Mouse (Mus musculus) ES-Bruce4 (cell line): ENCODE data around the gene Atp23.

Experiments
- CTCF ChIP-seq: IDR thresholded peaks from one replicate; pipeline ENCODE4 v1.8.1; 2011; ENCODE audit warnings: low read depth, low read length
- POLR2A ChIP-seq: IDR thresholded peaks from one replicate; pipeline ENCODE4 v1.8.1; 2011; ENCODE audit warnings: low read length; ENCODE audit not compliant: insufficient read depth

GRCm38 (mm10) chr10:126827941-126828593, 73.1 kb downstream of the Atp23 start:
- TF ChIP-seq POLR2A = no peak
- no peak for TF ChIP-seq CTCF
